Mouse (Mus musculus): ENCODE measurements around the gene Dirc2.

- TF ChIP-seq EP300 (IDR thresholded peaks at IDR 0.05; ENCODE audit: insufficient read depth, low read depth, low read length) (no peak), CTCF (IDR thresholded peaks at IDR 0.05) (no peak)
These were observed 104.3 kb downstream of the Dirc2 start for GRCm38 (mm10) chr16:35664847-35665246.
